Mouse (Mus musculus) thymus, adult 18-20 months (tissue): ENCODE results near the gene Hmbs.
A peak's percentile ranks its signal among the peaks of the same experiment; 100 is the strongest.
"Not testable (repeated sequence)": the region's sequence is repeated elsewhere in the genome, so short reads cannot be mapped to it uniquely, and the experiment has no call there.

Source experiments
- DNase-seq, 2 experiments: peaks; one replicate each; pipeline ENCODE4 v3.0.0; 2022; ENCODE audit warnings: mixed read lengths in 2 of 2

The Hmbs gene

DNA sequence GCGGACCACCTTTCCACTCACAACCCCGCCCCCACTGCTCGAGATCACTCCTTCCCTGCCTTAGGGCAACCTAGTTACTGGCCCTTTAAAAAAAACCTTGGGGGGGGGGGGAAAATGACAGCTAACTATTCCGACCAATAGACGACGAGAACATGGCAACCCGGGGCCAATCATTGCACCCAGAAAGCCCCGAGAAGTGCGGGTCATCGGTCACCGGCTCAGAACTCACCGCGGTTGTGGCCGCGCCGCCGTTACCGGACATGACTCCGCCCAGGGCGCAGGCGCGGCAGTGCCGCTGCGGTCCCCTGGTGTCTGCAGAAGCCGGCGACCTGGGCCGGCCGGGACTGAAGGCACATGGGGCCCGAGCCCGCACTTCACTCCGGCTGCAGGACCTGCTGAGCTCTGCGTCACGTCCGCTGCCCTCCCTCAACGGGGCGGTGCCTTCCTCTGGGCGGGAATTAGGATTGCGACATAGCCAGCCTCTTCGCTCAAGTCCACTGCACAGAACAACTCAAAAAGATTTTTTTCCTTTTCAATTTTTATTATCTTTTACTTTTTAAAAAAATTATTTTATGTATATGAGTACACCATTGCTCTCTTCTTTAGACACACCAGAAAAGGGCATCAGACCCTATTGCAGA, at the start of gene Hmbs:
Gene Hmbs (minus strand): TSS at position 448 of the 641 bp plus-strand sequence.
- peak; percentile 76 to 81 for DNase-seq

DNA sequence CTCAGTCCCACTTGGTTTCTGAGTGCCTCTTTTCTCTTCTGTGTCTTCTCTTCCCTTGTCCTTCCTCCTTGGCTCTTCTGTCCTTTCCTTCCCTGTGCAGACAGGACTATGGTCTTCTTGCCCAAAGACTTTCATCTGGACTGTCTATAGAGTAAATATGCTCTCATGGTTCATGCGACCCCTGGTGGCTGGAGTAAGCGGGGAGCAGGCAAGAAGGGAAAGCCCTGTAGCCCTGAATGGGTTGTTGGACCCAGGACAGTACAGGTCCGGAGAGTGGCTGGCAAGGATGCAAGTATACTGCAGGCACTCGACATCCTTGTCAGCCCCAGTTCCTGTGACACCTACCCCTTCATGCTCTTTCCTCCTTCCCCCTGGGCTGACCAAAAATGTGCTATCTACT, 47.4 kb upstream of the Hmbs start:
- DNase-seq = no peak

DNA sequence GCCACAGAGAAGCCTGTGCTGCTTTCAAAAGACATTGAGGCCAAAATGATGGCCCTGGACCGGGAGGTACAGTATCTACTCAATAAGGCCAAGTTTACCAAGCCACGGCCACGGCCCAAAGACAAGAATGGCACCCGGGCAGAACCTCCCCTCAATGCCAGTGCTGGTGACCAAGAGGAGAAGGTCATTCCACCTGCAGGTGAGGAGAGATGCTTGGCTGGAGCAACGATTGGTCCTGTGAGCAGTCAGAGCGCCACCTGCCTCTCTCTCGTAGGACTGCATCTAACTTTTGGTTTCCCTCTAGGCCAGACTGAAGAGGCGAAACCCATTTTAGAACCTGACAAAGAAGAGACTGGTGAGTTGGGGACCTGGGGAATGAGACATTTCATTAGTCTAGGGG, 45.2 kb upstream of the Hmbs start:
- DNase-seq = peak in 1 of 2 experiments; percentile 15

DNA sequence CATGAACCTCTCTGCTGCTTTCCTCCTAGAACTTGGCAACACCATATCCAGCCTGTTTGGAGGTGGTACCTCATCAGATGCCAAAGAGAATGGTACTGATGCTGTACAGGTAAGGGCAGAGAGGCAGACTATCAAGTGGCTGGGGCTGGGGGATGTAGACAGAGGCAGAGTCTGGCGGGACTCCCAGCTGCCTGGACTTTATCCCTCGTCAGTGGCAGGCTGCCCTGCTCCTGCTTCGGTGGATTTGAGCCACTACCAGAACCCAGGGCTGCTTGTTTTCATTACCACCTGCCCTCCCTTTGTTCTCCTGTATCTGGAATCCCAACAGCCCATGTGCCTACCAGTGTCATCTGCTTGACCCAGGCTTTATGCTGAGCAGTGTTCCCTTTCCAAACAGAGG, 43.2 kb upstream of the Hmbs start:
- no peak for DNase-seq

DNA sequence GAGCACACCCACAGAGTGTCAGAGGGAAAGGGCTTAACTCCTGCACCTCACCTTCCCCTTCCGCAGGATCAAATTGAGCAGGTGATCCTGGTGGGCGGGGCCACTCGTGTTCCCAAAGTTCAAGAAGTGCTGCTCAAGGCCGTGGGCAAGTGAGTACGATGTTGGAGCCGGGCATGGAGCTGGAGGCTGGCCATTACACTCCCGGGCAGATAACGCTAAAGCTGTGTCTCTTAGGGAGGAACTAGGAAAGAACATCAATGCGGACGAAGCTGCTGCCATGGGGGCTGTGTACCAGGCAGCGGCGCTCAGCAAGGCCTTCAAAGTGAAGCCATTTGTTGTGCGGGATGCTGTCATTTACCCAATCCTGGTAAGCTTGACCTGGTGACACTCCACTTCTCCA, 40.6 kb upstream of the Hmbs start:
- no peak for DNase-seq

DNA sequence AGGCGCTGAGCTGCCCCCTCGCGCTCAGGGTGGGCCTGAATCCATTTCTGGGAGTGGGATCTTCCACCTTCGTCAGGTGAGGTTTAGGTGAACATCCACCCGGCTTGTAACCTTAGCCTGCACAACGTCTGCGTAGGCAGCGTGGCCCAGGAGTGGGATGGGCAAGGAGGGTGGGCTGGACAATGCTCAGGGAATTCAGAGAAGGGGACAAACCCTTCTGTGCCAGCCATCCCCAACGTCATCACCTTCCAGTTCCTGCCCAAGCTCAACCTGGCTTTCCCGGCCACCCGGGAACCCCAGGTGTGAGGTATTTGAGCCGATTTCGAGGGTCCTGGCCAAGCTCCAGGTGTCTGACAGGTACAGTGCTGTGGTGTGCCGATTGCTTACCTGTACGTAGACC, 35.8 kb upstream of the Hmbs start:
- DNase-seq = no peak

DNA sequence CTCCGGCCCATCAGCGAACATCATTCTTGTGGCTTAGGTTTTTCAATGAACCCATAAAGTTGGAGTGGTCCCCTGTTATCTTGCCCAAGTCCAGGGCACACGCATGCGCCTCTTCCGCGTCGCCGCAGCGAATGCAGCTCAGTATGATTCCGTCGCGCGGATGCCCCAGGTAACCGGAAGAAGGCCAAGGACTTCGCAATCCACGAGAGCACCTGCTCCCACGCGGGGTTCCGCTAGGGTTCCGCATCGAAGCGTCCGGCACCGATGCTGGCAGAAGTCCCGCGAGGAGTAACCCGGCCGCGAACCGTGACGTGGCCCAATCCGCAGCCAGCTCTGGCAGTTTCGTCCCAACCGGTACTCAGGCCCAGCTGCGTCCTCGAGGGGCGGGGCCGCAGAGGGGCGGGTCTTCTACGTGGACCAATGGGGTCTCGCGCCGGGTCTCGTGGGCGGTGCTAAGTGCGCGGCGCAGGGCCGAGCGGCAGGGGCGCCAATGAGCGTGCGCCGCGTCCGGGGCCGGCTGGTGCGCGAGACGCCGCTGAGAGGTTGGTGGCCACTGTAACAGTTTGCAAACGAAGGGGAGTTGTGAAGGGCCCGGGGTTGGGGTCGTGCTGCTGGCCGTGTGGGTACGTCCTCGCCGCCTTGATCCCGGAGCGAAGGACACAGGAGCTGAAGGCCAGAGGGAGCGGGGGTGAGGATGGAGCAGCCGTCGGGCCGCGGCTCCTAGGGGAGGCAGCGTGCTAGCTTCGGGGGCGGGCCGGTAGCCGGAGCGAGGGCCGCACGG, 35.2 kb upstream of the Hmbs start, which contains the start of gene Hyou1:
Gene Hyou1 (plus strand): TSS at position 437 of the 781 bp plus-strand sequence.
- peak; percentile 98 to 99 for DNase-seq

DNA sequence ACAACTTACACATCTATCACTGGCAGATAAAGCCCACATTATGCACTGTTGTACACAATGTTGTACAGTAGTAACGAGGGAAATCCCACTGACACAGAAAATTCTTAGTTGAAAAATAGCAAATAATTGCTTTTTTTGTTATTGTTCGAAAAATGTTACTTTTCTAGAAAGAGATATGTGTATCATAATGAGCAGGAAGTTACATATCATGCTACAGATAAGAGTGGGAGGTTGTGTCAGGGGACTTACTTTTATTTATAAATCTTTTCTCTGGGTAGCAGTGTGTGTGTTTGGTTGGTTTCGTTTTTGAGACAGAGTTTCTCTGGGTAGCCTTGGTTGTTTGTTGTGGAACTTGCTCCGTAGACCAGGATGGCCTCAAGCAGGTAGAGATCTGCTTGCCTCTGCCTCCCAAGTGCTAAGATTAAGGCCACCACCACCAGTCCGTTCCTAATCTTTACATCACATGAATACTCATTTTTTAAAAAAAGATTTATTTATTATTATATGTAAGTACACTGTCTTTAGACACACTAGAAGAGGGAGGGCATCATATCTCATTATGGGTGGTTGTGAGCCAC, 34.2 kb upstream of the Hmbs start:
- no peak for DNase-seq

DNA sequence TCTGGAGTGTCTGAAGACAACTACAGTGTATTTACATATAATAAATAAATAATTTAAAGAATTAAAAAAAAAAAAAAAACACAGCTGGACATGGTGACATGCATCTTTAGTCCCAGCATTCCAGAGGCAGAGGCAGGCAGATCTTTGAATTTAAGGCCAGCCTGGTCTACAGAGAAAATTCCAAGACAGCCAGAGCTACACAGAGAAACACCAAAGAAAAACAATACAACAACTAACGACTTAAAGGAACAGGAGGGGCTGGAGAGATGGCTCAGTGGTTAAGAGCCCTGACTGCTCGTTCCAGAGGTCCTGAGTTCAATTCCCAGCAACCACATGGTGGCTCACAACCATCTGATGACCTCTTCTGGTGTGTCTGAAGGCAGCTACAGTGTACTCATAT, 33.3 kb upstream of the Hmbs start:
- DNase-seq = not testable (repeated sequence)

DNA sequence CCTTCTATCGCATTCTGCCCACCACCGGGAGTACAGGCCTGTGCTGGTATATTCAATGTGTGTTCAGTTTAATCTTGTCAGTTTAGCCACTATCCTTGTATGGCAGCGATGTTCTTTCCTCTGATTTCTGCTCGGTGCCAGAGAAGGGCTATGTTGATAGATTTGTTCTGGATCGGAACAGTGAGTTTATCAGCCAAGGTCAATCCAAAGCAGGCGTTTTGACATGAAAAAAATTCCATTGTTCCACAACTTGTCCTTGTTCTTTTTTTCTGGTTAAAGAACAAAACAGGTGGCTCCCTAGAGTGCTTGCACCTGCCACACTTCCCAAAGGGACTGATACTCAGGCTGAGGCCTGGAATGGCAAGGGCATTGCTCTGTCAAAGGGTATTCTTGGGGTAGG, 32.1 kb upstream of the Hmbs start:
- DNase-seq = no peak

DNA sequence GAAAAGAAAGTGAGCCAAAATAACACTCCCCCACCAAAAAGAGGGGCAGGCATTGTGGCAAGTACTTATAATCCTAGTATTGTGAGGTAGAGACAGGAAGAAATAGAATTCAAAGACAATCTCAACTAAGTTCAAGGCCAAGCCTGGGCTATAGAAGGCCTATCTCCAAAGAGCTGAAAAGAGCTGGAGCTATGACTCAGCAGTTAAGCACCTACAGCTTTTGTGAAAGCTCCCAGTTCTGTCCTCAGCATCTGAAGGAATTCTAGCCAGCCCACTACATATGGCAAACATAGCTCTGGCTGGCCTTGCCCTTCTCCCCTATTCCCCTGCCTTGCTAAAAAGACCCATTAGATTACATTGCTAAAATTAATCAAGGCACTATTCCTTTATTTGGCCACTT, 29.4 kb upstream of the Hmbs start:
- no peak for DNase-seq

DNA sequence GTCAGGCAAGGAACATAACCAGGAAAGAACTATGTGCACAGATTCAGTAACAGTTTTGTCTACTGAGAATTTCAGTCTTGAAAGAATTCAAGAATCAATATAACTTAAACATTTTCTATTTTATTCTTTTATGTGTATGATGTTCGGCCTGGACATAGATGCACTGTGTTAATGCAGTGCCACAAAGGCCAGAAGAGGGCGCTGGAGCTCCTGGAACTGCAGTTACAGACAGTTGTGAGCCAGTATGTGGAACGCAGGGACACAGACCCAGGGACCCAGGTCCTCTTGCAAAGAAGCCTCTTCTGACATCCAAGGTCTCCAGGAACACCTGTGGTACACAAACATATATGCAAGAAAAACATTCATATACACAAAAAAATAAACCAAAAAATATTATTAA, 20.5 kb upstream of the Hmbs start:
- DNase-seq = no peak

DNA sequence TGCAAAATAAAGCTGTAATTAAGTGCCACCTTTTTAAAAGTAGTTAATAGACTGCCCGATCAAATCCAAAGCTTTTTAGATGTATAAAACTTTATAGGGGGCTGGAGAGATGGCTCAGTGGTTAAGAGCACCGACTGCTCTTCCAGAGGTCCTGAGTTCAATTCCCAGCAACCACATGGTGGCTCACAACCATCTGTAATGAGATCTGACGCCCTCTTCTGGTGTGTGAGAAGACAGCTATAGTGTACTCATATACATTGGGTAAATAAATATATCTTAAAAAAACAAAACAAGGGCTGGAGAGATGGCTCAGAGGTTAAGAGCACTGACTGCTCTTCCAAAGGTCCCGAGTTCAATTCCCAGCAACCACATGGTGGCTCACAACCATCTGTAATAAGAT, 17.9 kb upstream of the Hmbs start:
- DNase-seq = not testable (repeated sequence)

DNA sequence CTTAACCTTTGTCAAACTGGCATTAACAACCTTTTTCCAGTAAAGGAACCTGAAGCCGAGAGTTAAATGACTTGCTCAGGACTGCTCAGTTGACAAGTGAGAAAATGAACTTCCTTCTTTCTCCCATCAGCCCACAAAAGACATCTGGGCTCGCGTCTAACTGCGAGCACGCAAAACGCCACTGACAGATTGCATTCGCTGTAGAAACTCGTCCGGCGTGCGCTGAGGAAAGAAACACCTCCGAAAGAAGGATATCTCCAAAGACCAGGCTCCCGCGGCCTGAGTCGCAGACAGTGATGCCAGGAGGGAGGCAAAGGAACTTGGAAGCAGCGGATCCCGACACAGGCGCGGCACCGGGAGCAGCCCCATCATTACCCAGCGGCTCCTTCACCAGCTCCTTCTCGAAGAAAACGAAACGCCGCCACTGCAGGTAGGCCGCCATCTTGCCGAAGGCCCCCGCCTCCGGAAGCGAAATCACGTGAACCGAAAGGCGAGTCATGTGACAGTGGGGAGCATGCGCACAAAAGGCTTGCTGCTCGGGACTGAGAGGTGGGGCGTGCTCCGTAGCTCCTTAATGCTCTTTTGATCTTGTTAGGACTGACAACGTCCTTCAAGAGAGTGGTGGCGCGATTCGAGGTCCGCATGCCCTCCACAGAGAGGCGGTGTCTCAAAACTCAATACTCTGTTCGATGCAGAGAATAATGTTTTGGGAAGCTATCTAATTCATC, 17.3 kb upstream of the Hmbs start, which contains the start of gene Vps11:
Gene Vps11 (minus strand): TSS at position 481 of the 728 bp plus-strand sequence.
- peak; percentile 89 to 93 for DNase-seq

DNA sequence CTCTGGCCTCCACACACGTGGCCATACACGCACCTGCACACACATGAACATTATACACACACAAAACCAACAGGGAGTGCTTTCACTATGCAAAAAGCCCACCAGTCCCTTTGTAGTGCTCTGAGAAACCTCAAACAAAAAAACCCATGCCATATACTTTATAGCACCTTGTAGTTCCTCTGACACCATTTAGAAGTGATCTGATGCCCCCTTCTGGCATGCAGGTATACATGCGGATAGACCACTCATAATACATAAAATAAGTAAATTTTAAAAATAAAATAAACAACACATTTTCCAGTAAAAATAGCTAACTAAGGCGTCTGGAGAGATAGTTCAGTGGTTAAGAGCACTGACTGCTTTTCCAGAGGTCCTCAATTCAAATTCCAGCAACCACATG, 13.2 kb upstream of the Hmbs start:
- no peak for DNase-seq

DNA sequence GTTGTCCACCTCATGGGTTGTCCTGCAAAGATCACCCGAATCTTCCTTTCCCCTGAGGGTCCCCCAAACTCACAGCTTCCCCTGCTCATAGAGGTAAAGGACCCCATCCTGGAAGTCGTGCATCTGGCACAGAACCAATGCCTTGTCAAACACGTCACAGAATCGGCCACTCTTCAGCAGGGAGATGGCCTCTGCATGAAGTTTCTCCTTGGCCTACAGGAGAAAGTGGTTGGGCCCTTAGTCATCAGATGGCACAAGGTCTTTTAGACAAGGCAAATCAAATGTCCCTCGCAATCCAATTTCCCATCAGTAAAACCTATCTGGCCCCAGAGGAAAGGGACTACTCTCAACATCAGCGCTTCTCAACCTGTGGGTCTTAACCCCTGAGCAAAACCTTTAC, 9.1 kb upstream of the Hmbs start:
- DNase-seq = no peak

DNA sequence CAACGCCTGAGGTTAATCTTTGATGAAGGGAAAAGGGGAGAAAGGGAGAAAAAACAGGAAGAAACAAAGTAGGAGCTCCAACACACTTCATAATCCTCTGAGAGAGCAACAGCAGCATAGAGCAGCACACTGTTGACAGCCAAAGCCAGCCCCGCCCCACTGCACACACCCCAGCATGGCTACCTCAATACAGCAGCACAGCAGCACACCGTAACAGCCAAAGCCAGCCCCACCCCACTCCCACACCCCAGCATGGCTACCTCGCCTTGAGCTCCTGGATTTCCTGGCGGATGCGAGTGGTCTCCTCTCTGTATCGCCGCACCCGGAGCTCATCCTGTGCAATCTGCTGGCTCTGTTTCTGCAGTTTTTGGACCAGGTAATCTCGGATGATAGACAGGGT, 8.3 kb upstream of the Hmbs start:
- no peak for DNase-seq

DNA sequence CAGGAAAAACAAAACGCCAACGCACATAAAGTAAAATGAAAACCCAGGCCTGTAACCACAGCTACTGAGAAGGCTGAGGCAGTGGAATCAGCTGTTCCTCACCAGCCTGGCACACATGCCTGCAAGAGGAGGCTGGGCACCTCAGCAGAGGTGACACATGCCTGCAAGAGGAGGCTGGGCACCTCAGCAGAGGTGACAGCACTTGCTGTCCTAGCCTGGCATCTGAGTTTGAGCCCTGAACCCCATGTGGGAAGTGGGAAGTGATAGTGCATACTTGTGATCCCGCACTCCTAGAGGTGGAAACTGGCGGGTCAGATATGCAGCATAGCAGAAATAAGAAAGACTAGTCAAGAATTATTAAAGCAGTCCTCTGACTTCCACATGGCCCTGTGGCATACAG, 7.4 kb upstream of the Hmbs start:
- no peak for DNase-seq

DNA sequence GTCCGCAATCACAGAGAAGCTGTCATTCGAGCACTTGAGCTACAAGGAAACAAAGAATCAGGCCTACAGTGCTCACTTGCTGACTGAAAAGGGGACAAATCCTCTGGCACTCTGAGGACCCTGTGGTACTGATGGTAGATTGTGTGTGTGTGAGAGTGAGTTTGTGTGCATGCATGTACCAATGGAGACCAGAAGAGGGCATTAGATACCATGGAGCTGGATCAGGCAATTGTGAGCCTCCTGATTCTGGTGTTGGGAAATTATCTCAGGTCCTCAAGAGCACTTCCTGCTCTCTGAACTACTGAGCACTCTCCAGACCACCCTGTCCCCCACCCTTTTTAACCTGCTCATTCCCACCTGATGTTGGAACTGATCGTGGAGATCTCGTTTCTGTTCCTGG, 4.5 kb upstream of the Hmbs start:
- no peak for DNase-seq

DNA sequence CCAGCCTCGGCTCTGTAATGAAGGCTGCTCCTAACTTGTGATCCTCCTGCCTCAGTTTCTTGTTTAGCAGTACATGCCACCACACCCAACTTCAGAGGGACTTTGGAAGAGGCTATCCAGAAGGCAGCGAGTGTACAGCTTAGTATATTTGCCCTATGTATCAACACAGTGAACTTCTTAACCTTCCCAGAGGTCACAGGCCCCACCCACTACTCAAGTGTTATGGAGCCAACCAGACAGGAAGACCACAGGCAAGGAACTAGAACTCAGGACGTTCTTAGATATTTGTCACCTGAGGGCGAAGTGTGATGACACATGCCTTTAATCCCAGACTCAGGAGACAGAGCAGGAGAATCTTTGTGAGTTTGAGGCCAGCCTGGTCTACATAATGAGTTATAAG, 3.6 kb upstream of the Hmbs start:
- DNase-seq = no peak

DNA sequence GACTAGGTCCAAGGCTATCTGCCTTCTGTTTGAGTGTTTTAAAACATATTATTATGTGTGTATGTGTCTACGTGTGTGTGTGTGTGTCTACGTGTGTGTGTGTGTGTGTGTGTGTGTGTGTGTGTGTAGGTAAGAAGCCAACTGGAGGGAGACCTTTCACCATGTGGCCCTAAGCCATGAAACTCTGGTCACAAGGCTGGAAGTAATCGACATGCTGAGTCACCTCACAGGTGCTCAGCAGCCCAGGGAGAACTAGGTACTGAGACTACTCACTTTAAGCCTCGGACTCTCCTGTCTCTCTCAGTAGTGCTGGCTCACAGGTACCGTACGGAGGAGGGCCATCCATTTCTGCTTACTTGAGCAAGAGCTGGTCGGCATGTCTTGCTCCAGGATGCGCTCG, 3.1 kb upstream of the Hmbs start:
- no peak for DNase-seq

DNA sequence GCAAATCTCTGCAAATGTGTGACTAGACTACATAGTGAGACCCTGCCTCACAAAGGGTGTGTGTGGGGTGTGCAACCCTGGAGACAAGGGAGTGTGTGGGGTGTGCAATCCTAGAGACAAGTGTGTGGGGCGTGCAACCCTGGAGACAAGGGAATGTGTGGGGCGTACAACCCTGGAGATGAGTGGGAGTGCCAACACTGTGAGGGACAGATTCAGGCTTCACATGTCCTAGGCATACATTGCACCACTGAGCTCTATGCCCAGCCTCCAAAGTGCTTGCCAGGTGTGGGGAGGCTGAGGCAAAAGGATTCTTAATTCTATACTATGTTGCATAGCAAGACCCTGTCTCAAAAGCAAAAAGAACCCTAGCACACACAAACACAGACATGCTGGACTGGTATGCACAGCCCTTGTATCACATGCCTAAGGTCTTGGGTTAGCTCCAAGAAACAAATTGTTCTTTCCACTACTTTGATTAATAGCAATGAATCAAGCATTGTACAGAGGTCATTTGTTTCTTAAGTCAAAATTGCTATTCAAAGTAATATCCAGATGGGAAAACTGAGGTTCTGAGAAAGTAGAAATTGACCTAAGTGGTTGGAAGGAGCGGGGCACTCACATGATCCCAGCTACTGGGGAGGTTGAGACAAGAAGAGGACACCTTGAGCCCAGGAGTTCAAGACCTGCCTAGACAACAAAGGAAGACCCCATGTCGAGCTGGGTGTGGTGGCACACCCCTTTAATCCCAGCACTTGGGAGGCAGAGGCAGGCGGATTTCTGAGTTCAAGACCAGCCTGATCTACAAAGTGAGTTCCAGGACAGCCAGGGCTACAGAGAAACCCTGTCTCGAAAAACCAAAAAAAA, 1.8 kb upstream of the Hmbs start:
- no peak for DNase-seq
